Mouse (Mus musculus): ENCODE measurements around the gene Mtg2. TPM values are rescaled to one million over a fixed set of nuclear protein-coding genes. Genes with fewer than 3 reads are reported as not detected.

Gene Mtg2
- polyA plus RNA-seq, 1 experiment from 2014 or later: 27.8 TPM

GRCm38 (mm10) chr2:180116081-180116493 is 45.7 kb downstream of the Mtg2 start:
- no peak for ATAC-seq (ENCODE audit: insufficient number of reproducible peaks, insufficient read depth, low FRiP score, low read depth)
- H3K27ac ChIP-seq (ENCODE audit: low read length): no peak overlapping the region
- H3K4me3 ChIP-seq (ENCODE audit: low read depth, low read length): no peak overlapping the region
- H3K4me2 ChIP-seq (replicated peaks; ENCODE audit: low read depth, low read length): no peak overlapping the region
- H3K36me3 ChIP-seq (ENCODE audit: control insufficient read depth, insufficient read depth, low read length): no peaks in the 10 kb centered on the region
- no peaks in the 10 kb centered on the region for H3K9me3 ChIP-seq (ENCODE audit: control insufficient read depth, low read depth, low read length)
- H3K9ac ChIP-seq (replicated peaks; ENCODE audit: low read depth, low read length): no peak overlapping the region
- WGBS: 64% methylated on average over 10 of the region's 10 CpGs
- peaks cover 23% of the 10 kb centered on the region for H3K4me1 ChIP-seq (ENCODE audit: control insufficient read depth, insufficient read depth, low read length)
- no peaks in the 10 kb centered on the region for H3K27me3 ChIP-seq (ENCODE audit: control insufficient read depth, insufficient read depth, low read length)

DNA sequence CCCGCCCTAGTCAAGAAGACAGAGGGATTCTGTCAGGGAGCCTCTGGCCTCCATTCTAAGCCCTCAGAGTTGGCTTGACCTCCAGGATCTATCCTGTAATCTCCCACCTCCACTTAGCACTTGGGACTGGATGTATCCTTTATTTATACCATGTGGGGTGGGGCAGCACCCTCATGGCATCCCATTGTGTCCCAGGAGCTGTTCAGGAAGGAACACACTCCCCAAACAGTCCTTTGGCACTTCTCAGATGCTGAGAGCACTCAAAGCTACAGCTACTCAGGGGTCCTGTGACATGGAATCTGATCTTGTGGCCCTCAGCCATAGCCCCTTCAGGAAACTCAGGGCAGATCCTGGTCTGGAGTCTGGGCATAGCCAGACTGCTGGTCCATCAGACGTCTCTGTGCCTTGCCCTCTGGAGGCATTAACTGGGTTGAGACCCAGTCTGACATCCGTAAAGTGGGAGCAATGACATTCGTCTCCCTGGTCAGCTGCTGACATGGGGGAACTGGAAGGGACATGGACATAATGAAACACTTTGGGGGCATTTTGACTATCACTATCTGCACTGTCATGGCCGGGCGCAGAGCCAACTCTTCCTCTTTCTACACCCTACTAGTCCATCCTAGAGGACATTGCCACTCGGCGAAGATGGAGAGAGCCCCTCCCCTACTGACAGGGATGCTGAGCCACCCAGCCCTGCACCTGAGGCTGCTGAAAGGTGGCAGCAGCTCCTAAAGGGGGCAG is 46.5 kb downstream of the Mtg2 start:
- no peak for ATAC-seq (ENCODE audit: insufficient number of reproducible peaks, insufficient read depth, low FRiP score, low read depth)
- no peak overlapping the region for H3K27ac ChIP-seq (ENCODE audit: low read length)
- 68% methylated on average over 8 of the region's 8 CpGs for WGBS

DNA sequence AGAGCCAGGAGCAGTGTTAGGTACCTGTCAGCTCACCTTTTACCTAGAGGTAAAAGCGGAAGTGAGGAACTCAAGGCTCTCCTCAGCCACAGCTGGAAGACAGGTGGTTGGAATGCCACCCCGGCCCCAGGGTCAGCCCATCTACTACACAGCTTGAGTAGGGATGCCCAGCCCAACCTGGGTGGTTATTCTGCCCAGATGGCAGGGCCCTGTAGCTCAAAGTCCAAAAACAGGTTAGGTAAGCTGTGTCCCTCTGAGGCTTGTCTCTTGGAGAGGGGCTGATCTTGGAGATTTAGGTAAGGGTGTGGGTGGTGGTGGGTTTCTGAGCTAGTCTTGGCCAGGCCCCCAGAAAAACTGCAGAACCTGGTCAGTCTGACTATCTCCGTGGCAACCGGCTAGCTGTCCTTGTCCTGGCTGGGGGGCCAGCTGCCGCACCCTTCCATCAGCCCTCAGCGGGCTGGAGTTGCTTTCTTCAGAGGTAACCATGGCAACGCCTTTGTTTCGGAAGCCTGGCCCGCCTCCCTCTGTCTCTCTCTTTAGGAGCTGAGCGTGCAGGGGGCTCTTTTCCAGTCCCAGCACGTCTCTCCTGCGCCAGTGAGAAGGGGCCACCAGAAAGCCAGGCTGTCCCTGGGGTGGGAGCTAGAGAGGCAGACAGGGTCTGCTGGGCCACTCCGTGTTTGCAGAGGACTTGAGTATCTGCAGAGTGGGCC is 47.3 kb downstream of the Mtg2 start:
- Histone ChIP-seq H3K9me3 (ENCODE audit: control insufficient read depth, low read depth, low read length) (no peaks in the 10 kb centered on the region), H3K4me1 (ENCODE audit: control insufficient read depth, insufficient read depth, low read length) (peaks cover 23% of the 10 kb centered on the region), H3K4me2 (replicated peaks; ENCODE audit: low read depth, low read length) (peak overlapping the region; percentile 70), H3K4me3 (ENCODE audit: low read depth, low read length) (no peak overlapping the region), H3K27ac (ENCODE audit: low read length) (no peak overlapping the region), H3K27me3 (ENCODE audit: control insufficient read depth, insufficient read depth, low read length) (no peaks in the 10 kb centered on the region), H3K9ac (replicated peaks; ENCODE audit: low read depth, low read length) (no peak overlapping the region), H3K36me3 (ENCODE audit: control insufficient read depth, insufficient read depth, low read length) (no peaks in the 10 kb centered on the region)
- 13% methylated on average over 13 of the region's 13 CpGs for WGBS
- ATAC-seq (ENCODE audit: insufficient number of reproducible peaks, insufficient read depth, low FRiP score, low read depth): no peak

More for the DNA sequence above, 46.5 kb downstream of the Mtg2 start:
- no peak overlapping the region for H3K9ac ChIP-seq (replicated peaks; ENCODE audit: low read depth, low read length)
- H3K36me3 ChIP-seq (ENCODE audit: control insufficient read depth, insufficient read depth, low read length): no peaks in the 10 kb centered on the region
- H3K9me3 ChIP-seq (ENCODE audit: control insufficient read depth, low read depth, low read length): no peaks in the 10 kb centered on the region
- no peak overlapping the region for H3K4me2 ChIP-seq (replicated peaks; ENCODE audit: low read depth, low read length)
- H3K27me3 ChIP-seq (ENCODE audit: control insufficient read depth, insufficient read depth, low read length): no peaks in the 10 kb centered on the region
- H3K4me1 ChIP-seq (ENCODE audit: control insufficient read depth, insufficient read depth, low read length): peaks cover 23% of the 10 kb centered on the region
- no peak overlapping the region for H3K4me3 ChIP-seq (ENCODE audit: low read depth, low read length)

DNA sequence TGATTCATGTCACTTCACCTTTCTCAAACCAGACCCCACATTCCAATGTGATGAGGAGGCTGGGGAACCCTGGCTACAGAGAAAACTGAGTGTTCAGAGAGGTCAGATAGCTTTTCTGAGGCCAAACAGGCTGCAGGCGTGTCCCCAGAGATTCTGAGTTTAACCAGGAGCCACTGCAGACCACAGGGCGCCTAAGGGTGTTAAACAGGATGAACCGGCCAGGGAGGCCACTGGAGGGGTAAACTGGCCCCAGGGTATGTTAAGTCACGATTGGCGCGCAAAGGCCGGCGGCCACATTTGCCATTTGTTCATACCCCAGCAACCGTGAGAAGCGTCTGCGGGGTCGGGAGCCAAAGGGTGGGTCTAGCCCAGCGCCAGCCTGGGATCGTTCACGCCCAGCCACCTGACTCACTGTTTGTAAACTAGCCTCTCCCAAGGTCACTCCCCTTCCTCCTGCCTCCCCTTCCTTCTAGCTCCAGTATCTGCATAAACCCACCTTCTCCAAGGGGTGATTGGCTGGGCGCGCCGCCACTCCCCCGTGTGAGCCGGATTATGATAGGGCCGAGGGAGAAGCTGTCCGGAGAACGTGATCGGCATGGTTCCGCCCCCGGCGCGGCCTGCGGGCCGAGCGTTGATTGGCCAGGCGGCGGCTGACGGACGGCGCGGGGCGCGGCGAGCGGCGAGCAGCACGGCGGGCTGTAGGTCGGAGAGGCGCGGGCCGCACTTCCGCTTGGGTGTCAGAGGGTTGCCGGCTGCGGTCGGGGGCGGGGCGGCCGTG is 48.5 kb downstream of the Mtg2 start, which contains the start of gene Osbpl2:
Osbpl2 (plus strand) TSS at position 646 of the 778 bp plus-strand sequence.
- under 1% methylated on average over 52 of the region's 55 CpGs for WGBS

GRCm38 (mm10) chr2:180119439-180120291 is 49.3 kb downstream of the Mtg2 start:
- ATAC-seq (ENCODE audit: insufficient number of reproducible peaks, insufficient read depth, low FRiP score, low read depth): no peak
- Histone ChIP-seq H3K4me1 (ENCODE audit: control insufficient read depth, insufficient read depth, low read length) (peaks cover 23% of the 10 kb centered on the region), H3K9me3 (ENCODE audit: control insufficient read depth, low read depth, low read length) (no peaks in the 10 kb centered on the region), H3K4me3 (ENCODE audit: low read depth, low read length) (peak overlapping the region; percentile 86), H3K9ac (replicated peaks; ENCODE audit: low read depth, low read length) (peak overlapping the region; percentile 55), H3K27me3 (ENCODE audit: control insufficient read depth, insufficient read depth, low read length) (no peaks in the 10 kb centered on the region), H3K27ac (ENCODE audit: low read length) (peak overlapping the region; percentile 18; the same call in 1 of the 2 replicates), H3K36me3 (ENCODE audit: control insufficient read depth, insufficient read depth, low read length) (no peaks in the 10 kb centered on the region), H3K4me2 (replicated peaks; ENCODE audit: low read depth, low read length) (peak overlapping the region; percentile 73)
- WGBS: under 1% methylated on average over 68 of the region's 68 CpGs

More for the DNA sequence above, 48.5 kb downstream of the Mtg2 start, which contains the start of gene Osbpl2:
- peak within 1 kb of the TSS; percentile 86 for H3K4me3 ChIP-seq (ENCODE audit: low read depth, low read length)
- no peaks in the 10 kb centered on the region for H3K9me3 ChIP-seq (ENCODE audit: control insufficient read depth, low read depth, low read length)
- H3K9ac ChIP-seq (replicated peaks; ENCODE audit: low read depth, low read length): peak within 1 kb of the TSS; percentile 55
- H3K4me2 ChIP-seq (replicated peaks; ENCODE audit: low read depth, low read length): peak within 1 kb of the TSS; percentile 73
- peak within 1 kb of the TSS; percentile 62; the same call in 1 of the 2 replicates for H3K27ac ChIP-seq (ENCODE audit: low read length)
- no peaks in the 10 kb centered on the region for H3K36me3 ChIP-seq (ENCODE audit: control insufficient read depth, insufficient read depth, low read length)
- peaks cover 23% of the 10 kb centered on the region for H3K4me1 ChIP-seq (ENCODE audit: control insufficient read depth, insufficient read depth, low read length)
- no peaks in the 10 kb centered on the region for H3K27me3 ChIP-seq (ENCODE audit: control insufficient read depth, insufficient read depth, low read length)
- peak; percentile 99 for ATAC-seq (ENCODE audit: insufficient number of reproducible peaks, insufficient read depth, low FRiP score, low read depth)

- Histone ChIP-seq H3K36me3 (ENCODE audit: control insufficient read depth, insufficient read depth, low read length) (no peaks in the 10 kb centered on the region), H3K4me2 (replicated peaks; ENCODE audit: low read depth, low read length) (peak overlapping the region; percentile 73), H3K27ac (ENCODE audit: low read length) (no peak overlapping the region), H3K9me3 (ENCODE audit: control insufficient read depth, low read depth, low read length) (no peaks in the 10 kb centered on the region), H3K27me3 (ENCODE audit: control insufficient read depth, insufficient read depth, low read length) (no peaks in the 10 kb centered on the region), H3K4me3 (ENCODE audit: low read depth, low read length) (peak overlapping the region; percentile 86), H3K4me1 (ENCODE audit: control insufficient read depth, insufficient read depth, low read length) (peaks cover 19% of the 10 kb centered on the region), H3K9ac (replicated peaks; ENCODE audit: low read depth, low read length) (0 out of 2 replicates have a peak overlapping the region, but pooled peaks have one; percentile 55)
- 71% methylated on average over 5 of the region's 5 CpGs for whole genome bisulfite sequencing
- no peak for ATAC-seq (ENCODE audit: insufficient number of reproducible peaks, insufficient read depth, low FRiP score, low read depth)
These were observed 49.9 kb downstream of the Mtg2 start for GRCm38 (mm10) chr2:180120292-180120761.

- H3K36me3 ChIP-seq (ENCODE audit: control insufficient read depth, insufficient read depth, low read length): no peaks in the 10 kb centered on the region
- H3K27ac ChIP-seq (ENCODE audit: low read length): no peak overlapping the region
- H3K27me3 ChIP-seq (ENCODE audit: control insufficient read depth, insufficient read depth, low read length): no peaks in the 10 kb centered on the region
- H3K4me3 ChIP-seq (ENCODE audit: low read depth, low read length): no peak overlapping the region
- H3K4me2 ChIP-seq (replicated peaks; ENCODE audit: low read depth, low read length): no peak overlapping the region
- no peak for ATAC-seq (ENCODE audit: insufficient number of reproducible peaks, insufficient read depth, low FRiP score, low read depth)
- WGBS: 83% methylated on average over 2 of the region's 2 CpGs
- no peaks in the 10 kb centered on the region for H3K9me3 ChIP-seq (ENCODE audit: control insufficient read depth, low read depth, low read length)
- no peak overlapping the region for H3K9ac ChIP-seq (replicated peaks; ENCODE audit: low read depth, low read length)
- peaks cover 20% of the 10 kb centered on the region for H3K4me1 ChIP-seq (ENCODE audit: control insufficient read depth, insufficient read depth, low read length)
These were observed 53.8 kb downstream of the Mtg2 start for GRCm38 (mm10) chr2:180124192-180124591.

Data from stomach, embryonic 14.5 days (tissue).